In the genomic region with DNA sequence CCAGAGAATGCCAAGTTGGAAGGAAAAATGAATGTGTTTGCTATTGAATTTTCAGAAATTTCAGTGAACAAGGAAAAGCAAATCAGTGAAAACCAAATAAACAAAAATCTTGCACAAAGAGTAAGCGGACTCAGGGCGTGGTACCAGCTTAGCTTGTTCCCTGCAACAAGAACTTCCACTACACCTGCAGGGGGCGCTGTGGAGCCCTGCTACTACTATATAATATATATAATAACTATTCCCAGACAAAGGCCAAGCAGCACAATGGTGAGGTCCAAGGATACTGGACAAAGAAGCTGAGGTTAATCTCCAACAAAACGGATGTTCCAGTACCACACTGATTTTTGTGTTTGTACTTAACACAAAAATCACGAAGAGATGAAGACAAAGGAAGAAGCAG, we compare ENCODE assay signal across 8 mouse cellular contexts. TPM values are rescaled to one million over a fixed set of nuclear protein-coding genes. Genes with fewer than 3 reads are reported as not detected.
A peak's percentile ranks its signal among the peaks of the same experiment; 100 is the strongest.
DNase-seq lines count a peak whose midpoint lies in the region; ATAC-seq and TF ChIP-seq lines count a peak whose summit lies in the region.

No protein-coding gene starts in this region.

- ATAC-seq in kidney, embryonic 14.5 days (ENCODE audit: low FRiP score, low TSS enrichment), result no peak
- no peak for ATAC-seq in forebrain, embryonic 14.5 days
- 0 out of 2 replicates have a peak, but pooled peaks have one; percentile 45 for ATAC-seq in limb, embryonic 14.5 days (ENCODE audit: low FRiP score, low read depth)

- no peak overlapping the region for H3K27ac ChIP-seq in kidney, adult 2 months (ENCODE audit: insufficient read depth, low read depth, low read length)
- no peak overlapping the region for H3K27ac ChIP-seq in kidney, embryonic 14.5 days (ENCODE audit: low read depth, low read length)
- H3K27ac ChIP-seq in ES-Bruce4 (ENCODE audit: insufficient read depth, low read length), result no peak overlapping the region
- peak overlapping the region; percentile 9; the same call in 1 of the 2 replicates for H3K27ac ChIP-seq in forebrain, embryonic 14.5 days (ENCODE audit: low read depth, low read length)
- no peak overlapping the region for H3K27ac ChIP-seq in limb, embryonic 14.5 days (replicated peaks; ENCODE audit: low read depth, low read length)

- 75% methylated on average over 5 of the region's 5 CpGs for WGBS in kidney, adult 2 months
- WGBS in kidney, embryonic 14.5 days, result 80% methylated on average over 5 of the region's 5 CpGs
- WGBS in forebrain, embryonic 14.5 days, result 62% methylated on average over 5 of the region's 5 CpGs
- 72% methylated on average over 5 of the region's 5 CpGs for WGBS in limb, embryonic 14.5 days

- no peak overlapping the region for H3K9ac ChIP-seq in kidney, embryonic 14.5 days (ENCODE audit: low read depth, low read length)
- no peak overlapping the region for H3K9ac ChIP-seq in ES-Bruce4 (ENCODE audit: low read depth, poor library complexity, severe bottlenecking)
- no peak overlapping the region for H3K9ac ChIP-seq in forebrain, embryonic 14.5 days (ENCODE audit: low read length)
- no peak overlapping the region for H3K9ac ChIP-seq in limb, embryonic 14.5 days (ENCODE audit: low read depth, low read length, severe bottlenecking)

- no peak for TF ChIP-seq POLR2A in kidney, adult 2 months (IDR thresholded peaks at IDR 0.05; ENCODE audit: low read depth, low read length)
- no peak for TF ChIP-seq POLR2A in ES-Bruce4 (IDR thresholded peaks at IDR 0.05; ENCODE audit: insufficient read depth, low read length)
- no peak for TF ChIP-seq POLR2A in limb, embryonic 14.5 days (IDR thresholded peaks at IDR 0.05; ENCODE audit: borderline replicate concordance, extremely low read depth, insufficient read depth, insufficient read length)

- no peaks in the 10 kb centered on the region for H3K36me3 ChIP-seq in kidney, adult 2 months (ENCODE audit: control insufficient read depth, insufficient read depth, low read length)
- H3K36me3 ChIP-seq in kidney, embryonic 14.5 days (ENCODE audit: control insufficient read depth, insufficient read depth, low read length), result peaks cover 83% of the 10 kb centered on the region
- peaks cover 35% of the 10 kb centered on the region for H3K36me3 ChIP-seq in ES-Bruce4 (ENCODE audit: control insufficient read depth, insufficient read depth, low read length, poor library complexity, severe bottlenecking)
- H3K36me3 ChIP-seq in forebrain, embryonic 14.5 days (ENCODE audit: control insufficient read depth, insufficient read depth, low read length), result peaks cover 91% of the 10 kb centered on the region
- peaks cover 91% of the 10 kb centered on the region for H3K36me3 ChIP-seq in limb, embryonic 14.5 days (ENCODE audit: control insufficient read depth, insufficient read depth, low read length)

- H3K27me3 ChIP-seq in kidney, adult 2 months (replicated peaks; ENCODE audit: control insufficient read depth, insufficient read depth, low read length), result no peaks in the 10 kb centered on the region
- H3K27me3 ChIP-seq in kidney, embryonic 14.5 days (ENCODE audit: control insufficient read depth, insufficient read depth, low read length), result no peaks in the 10 kb centered on the region
- H3K27me3 ChIP-seq in ES-Bruce4 (ENCODE audit: control insufficient read depth, insufficient read depth, low read length, poor library complexity, severe bottlenecking), result no peaks in the 10 kb centered on the region
- H3K27me3 ChIP-seq in forebrain, embryonic 14.5 days (replicated peaks; ENCODE audit: control insufficient read depth, insufficient read depth, low read length), result no peaks in the 10 kb centered on the region
- no peaks in the 10 kb centered on the region for H3K27me3 ChIP-seq in limb, embryonic 14.5 days (ENCODE audit: control insufficient read depth, insufficient read depth, low read length)

- H3K4me1 ChIP-seq in kidney, adult 2 months (ENCODE audit: control insufficient read depth, insufficient read depth, low read length), result no peaks in the 10 kb centered on the region
- no peaks in the 10 kb centered on the region for H3K4me1 ChIP-seq in kidney, embryonic 14.5 days (ENCODE audit: control insufficient read depth, insufficient read depth, low read length)
- no peaks in the 10 kb centered on the region for H3K4me1 ChIP-seq in ES-Bruce4 (ENCODE audit: control insufficient read depth, insufficient read depth, low read length)
- H3K4me1 ChIP-seq in forebrain, embryonic 14.5 days (ENCODE audit: control insufficient read depth, insufficient read depth, low read length), result no peaks in the 10 kb centered on the region
- H3K4me1 ChIP-seq in limb, embryonic 14.5 days (ENCODE audit: control insufficient read depth, insufficient read depth, low read length), result peaks cover 4% of the 10 kb centered on the region; the same call in 1 of the 2 replicates

- no peaks in the 10 kb centered on the region for H3K9me3 ChIP-seq in kidney, embryonic 14.5 days (ENCODE audit: control insufficient read depth, low read length)
- H3K9me3 ChIP-seq in ES-Bruce4 (replicated peaks; ENCODE audit: control insufficient read depth, insufficient read depth, low read length, poor library complexity, severe bottlenecking), result no peaks in the 10 kb centered on the region
- H3K9me3 ChIP-seq in forebrain, embryonic 14.5 days (replicated peaks; ENCODE audit: control insufficient read depth, low read length), result no peaks in the 10 kb centered on the region
- H3K9me3 ChIP-seq in limb, embryonic 14.5 days (ENCODE audit: control insufficient read depth, low read length), result no peaks in the 10 kb centered on the region

- H3K4me3 ChIP-seq in kidney, adult 2 months (ENCODE audit: insufficient read depth, low read depth, low read length), result no peak overlapping the region
- no peak overlapping the region for H3K4me3 ChIP-seq in kidney, embryonic 14.5 days (ENCODE audit: low read length)
- no peak overlapping the region for H3K4me3 ChIP-seq in ES-Bruce4 (ENCODE audit: low read depth, low read length)
- no peak overlapping the region for H3K4me3 ChIP-seq in forebrain, embryonic 14.5 days (ENCODE audit: low read depth, low read length)
- H3K4me3 ChIP-seq in limb, embryonic 14.5 days (replicated peaks; ENCODE audit: low read length), result no peak overlapping the region

- peak; percentile 48 for TF ChIP-seq CTCF in kidney, adult 2 months (conservative IDR thresholded peaks at IDR 0.05; ENCODE audit: insufficient read depth, insufficient read length, low read depth, low read length)
- TF ChIP-seq CTCF in ES-Bruce4 (IDR thresholded peaks at IDR 0.05; ENCODE audit: low read depth, low read length), result peak; percentile 49

- no peak overlapping the region for H3K4me2 ChIP-seq in kidney, embryonic 14.5 days (replicated peaks; ENCODE audit: low read depth, low read length)
- H3K4me2 ChIP-seq in forebrain, embryonic 14.5 days (ENCODE audit: low read length), result no peak overlapping the region
- H3K4me2 ChIP-seq in limb, embryonic 14.5 days (replicated peaks; ENCODE audit: low read depth, low read length, severe bottlenecking), result no peak overlapping the region

- peak; percentile 55 for DNase-seq in kidney, adult 2 months
- peak; percentile 68 to 73 for DNase-seq in adrenal gland, postnatal 36 days
- DNase-seq in forebrain, embryonic 14.5 days (ENCODE audit: low spot score), result peak; percentile 74
- peak; percentile 80 for DNase-seq in limb, embryonic 14.5 days (ENCODE audit: low spot score)
- peak; percentile 72 for DNase-seq in right cerebral cortex, postnatal 14 days
- DNase-seq in Muller cell, postnatal 12 days (ENCODE audit: inconsistent ontology term), result no peak

- no peak for TF ChIP-seq EP300 in ES-Bruce4 (IDR thresholded peaks at IDR 0.05; ENCODE audit: insufficient read depth, low read depth, low read length)

RNA-seq across cellular contexts. Expression of a gene that starts 53.1 kb away (rescaled TPM):
- 49.5 and 56.5 TPM in 2 replicates for polyA plus RNA-seq in kidney, adult 2 months (2012; rRNA removed)
- polyA plus RNA-seq in kidney, embryonic 14.5 days (2014; fragmentation: Nextera tagmentation; extraction: Ambion mirVana), result 42.9 and 44.9 TPM in 2 replicates
- polyA plus RNA-seq in ES-Bruce4 (2011; ENCODE audit: insufficient read depth, insufficient read length, low read depth, missing spikeins), result 193 and 218 TPM in 2 replicates
- 10 to 100 TPM; 65.8 to 85.7 TPM for total RNA-seq in adrenal gland, postnatal 36 days (2021)
- 34.3 and 44.7 TPM in 2 replicates for polyA plus RNA-seq in forebrain, embryonic 14.5 days (2014; fragmentation: Nextera tagmentation; extraction: Ambion mirVana)
- polyA plus RNA-seq in limb, embryonic 14.5 days (2012; rRNA removed), result 82.1 and 95.0 TPM in 2 replicates
- polyA plus RNA-seq in limb, embryonic 14.5 days (2014; fragmentation: Nextera tagmentation; extraction: Ambion mirVana), result 39.8 and 45.1 TPM in 2 replicates
